Mouse (Mus musculus): ENCODE measurements around the gene Cacnb3. TPM values are rescaled to one million over a fixed set of nuclear protein-coding genes. Genes with fewer than 3 reads are reported as not detected.

The Cacnb3 gene
- polyA plus RNA-seq, 1 experiment from 2014 or later, result 1.5 TPM

DNA sequence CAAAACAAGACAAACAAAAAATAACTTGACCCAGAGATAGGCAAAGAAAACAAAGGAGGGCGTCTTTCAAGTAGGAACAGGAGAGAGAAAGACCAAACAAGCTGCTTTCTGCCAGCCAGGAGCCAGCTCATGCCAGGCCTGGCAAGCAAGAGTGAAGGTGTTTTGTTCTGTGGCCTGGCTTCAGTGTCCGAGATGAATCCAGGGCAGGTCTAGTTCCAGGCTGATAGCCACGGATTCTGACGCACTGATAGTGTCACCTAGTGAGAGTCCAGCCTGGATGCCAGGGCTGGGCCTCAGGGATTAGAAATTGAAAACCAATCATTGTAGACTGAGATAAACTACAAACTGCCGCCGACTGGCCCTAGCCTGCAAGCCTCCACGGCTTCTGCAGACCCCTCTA, 47.3 kb downstream of the Cacnb3 start:
- Histone ChIP-seq H3K27ac (no peak overlapping the region), H3K9me3 (replicated peaks) (no peaks in the 10 kb centered on the region), H3K27me3 (peaks cover 83% of the 10 kb centered on the region), H3K36me3 (no peaks in the 10 kb centered on the region), H3K4me3 (replicated peaks) (no peak overlapping the region), H3K9ac (no peak overlapping the region), H3K4me2 (no peak overlapping the region), H3K4me1 (replicated peaks) (peaks cover 21% of the 10 kb centered on the region)
- ATAC-seq (ENCODE audit: low read depth) (no peak), DNase-seq (no peak)
- 61% methylated on average over 7 of the region's 7 CpGs for WGBS (ENCODE audit: insufficient replicate concordance)

DNA sequence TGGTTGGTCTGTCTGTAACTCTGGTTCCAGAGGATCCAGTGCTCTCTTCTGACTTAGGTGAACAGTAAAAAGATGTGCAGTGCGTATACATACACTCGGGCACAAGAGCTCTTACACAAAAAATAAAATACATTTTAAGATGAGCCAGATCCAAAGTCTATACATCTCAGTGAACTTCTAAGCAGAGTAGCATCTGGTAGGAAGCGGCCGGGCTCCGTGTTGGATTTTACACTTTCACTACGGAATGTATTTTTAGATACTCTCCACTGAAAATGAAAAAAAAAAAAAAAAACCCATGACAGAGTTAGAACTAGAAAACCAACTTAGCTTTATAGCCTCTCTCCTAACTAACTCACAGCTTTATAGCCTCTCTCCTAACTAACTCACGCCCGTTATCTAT, 50.0 kb downstream of the Cacnb3 start:
- WGBS (ENCODE audit: insufficient replicate concordance), result 75% methylated on average over 8 of the region's 8 CpGs
- Histone ChIP-seq H3K4me1 (replicated peaks) (peaks cover 19% of the 10 kb centered on the region), H3K36me3 (no peaks in the 10 kb centered on the region), H3K4me3 (replicated peaks) (no peak overlapping the region), H3K4me2 (no peak overlapping the region), H3K9ac (no peak overlapping the region), H3K27ac (no peak overlapping the region), H3K9me3 (replicated peaks) (no peaks in the 10 kb centered on the region), H3K27me3 (peaks cover 59% of the 10 kb centered on the region)
- no peak for ATAC-seq (ENCODE audit: low read depth)
- no peak for DNase-seq

DNA sequence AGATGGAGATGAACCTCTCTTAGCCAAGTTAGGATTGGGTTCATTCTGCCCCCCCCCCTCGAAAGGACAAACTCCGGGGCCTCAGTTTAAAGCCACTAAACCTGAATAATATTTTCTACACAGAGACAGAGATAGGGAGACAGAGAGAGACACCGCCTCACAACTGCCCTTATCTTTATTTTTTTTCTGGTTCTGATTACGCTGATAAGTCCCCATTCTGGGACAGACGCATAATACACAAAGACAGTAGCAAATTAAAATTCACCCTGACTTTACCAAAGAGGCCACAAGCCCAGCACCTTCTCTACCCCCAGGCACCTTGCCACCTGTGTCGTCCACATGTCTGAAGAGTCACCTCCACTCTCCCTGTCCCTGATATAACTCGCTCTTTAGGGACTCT, 51.0 kb downstream of the Cacnb3 start:
- H3K4me1 ChIP-seq (replicated peaks), result peaks cover 15% of the 10 kb centered on the region
- H3K9ac ChIP-seq, result no peak overlapping the region
- 44% methylated on average over 7 of the region's 7 CpGs for WGBS (ENCODE audit: insufficient replicate concordance)
- H3K27me3 ChIP-seq, result peaks cover 49% of the 10 kb centered on the region
- DNase-seq (no peak), ATAC-seq (ENCODE audit: low read depth) (no peak)
- H3K4me2 ChIP-seq, result no peak overlapping the region
- H3K4me3 ChIP-seq (replicated peaks), result no peak overlapping the region
- no peak overlapping the region for H3K27ac ChIP-seq
- no peaks in the 10 kb centered on the region for H3K36me3 ChIP-seq
- H3K9me3 ChIP-seq (replicated peaks), result no peaks in the 10 kb centered on the region

DNA sequence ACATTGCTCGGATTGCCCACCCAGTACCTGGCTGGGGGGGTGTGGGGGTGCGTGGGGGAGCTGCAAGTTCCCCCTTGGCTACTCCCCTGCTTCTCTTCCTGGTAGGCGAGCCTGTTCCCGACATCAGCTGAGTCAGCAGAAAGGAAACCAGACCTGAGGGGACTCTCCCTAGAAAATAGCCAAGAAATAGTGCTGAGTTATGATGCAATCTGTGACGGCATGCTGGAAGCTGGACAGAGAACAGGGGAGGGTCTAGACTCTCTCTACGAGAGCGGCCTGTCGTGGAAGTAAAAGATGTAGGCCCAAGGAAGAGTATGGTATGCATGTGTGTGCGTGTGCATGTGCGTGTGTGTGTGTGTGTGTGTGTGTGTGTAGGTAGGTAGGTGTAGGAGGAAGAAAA, 52.5 kb downstream of the Cacnb3 start:
- peaks cover 33% of the 10 kb centered on the region for H3K27me3 ChIP-seq
- DNase-seq (no peak), ATAC-seq (ENCODE audit: low read depth) (no peak)
- no peak overlapping the region for H3K9ac ChIP-seq
- no peak overlapping the region for H3K4me3 ChIP-seq (replicated peaks)
- no peak overlapping the region for H3K4me2 ChIP-seq
- H3K9me3 ChIP-seq (replicated peaks), result no peaks in the 10 kb centered on the region
- H3K4me1 ChIP-seq (replicated peaks), result no peaks in the 10 kb centered on the region
- no peak overlapping the region for H3K27ac ChIP-seq
- WGBS (ENCODE audit: insufficient replicate concordance), result 40% methylated on average over 10 of the region's 10 CpGs
- no peaks in the 10 kb centered on the region for H3K36me3 ChIP-seq

DNA sequence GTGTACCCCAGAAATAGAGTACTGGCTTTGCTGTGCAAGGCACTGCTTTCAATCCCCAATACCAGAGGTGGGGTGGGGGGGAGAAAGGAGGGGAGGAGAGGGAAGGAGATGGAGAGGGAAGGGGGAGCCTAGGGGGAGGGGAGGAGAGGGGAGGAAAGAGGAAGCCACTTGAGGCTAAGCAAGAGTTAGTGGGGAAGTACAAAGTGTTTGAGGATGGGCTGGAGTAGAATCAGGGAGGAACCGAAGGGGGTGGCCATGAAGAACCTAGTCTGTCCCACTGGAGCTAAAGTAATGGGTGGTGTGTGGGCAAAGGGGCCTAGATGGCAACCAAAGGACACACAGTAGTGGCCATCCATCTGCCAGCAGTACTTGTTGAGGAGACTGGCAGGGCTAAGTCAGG, 53.1 kb downstream of the Cacnb3 start:
- Histone ChIP-seq H3K4me2 (no peak overlapping the region), H3K9me3 (replicated peaks) (no peaks in the 10 kb centered on the region), H3K27me3 (peaks cover 28% of the 10 kb centered on the region), H3K36me3 (no peaks in the 10 kb centered on the region), H3K9ac (no peak overlapping the region), H3K4me3 (replicated peaks) (no peak overlapping the region), H3K27ac (no peak overlapping the region), H3K4me1 (replicated peaks) (no peaks in the 10 kb centered on the region)
- DNase-seq, result no peak
- no peak for ATAC-seq (ENCODE audit: low read depth)
- WGBS (ENCODE audit: insufficient replicate concordance), result 21% methylated on average over 1 of the region's 1 CpGs

DNA sequence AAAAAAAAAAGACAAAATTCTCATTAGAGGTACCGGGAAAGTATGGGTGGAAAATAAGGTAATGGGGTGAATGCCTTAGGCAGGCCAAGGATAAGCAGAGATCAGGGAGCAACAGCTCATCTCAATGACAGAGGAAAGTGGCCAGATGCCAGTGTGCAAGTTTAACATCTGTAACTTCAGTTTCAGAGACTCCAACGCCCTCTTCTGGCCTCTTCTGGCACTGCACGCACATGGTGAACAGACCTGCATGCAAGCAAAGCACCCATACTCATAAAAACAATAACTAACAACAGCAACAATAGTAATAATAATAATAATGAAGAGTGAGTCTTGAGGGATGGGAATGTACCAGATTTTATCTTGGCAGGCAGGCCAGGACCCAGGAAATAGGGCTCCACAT, 55.3 kb downstream of the Cacnb3 start:
- Histone ChIP-seq H3K27ac (no peak overlapping the region), H3K9ac (no peak overlapping the region), H3K4me2 (no peak overlapping the region), H3K36me3 (no peaks in the 10 kb centered on the region), H3K27me3 (peaks cover 13% of the 10 kb centered on the region; the same call in 1 of the 2 replicates), H3K4me3 (replicated peaks) (no peak overlapping the region), H3K9me3 (replicated peaks) (no peaks in the 10 kb centered on the region), H3K4me1 (replicated peaks) (no peaks in the 10 kb centered on the region)
- no peak for DNase-seq
- ATAC-seq (ENCODE audit: low read depth), result no peak
- 64% methylated on average over 3 of the region's 3 CpGs for WGBS (ENCODE audit: insufficient replicate concordance)

DNA sequence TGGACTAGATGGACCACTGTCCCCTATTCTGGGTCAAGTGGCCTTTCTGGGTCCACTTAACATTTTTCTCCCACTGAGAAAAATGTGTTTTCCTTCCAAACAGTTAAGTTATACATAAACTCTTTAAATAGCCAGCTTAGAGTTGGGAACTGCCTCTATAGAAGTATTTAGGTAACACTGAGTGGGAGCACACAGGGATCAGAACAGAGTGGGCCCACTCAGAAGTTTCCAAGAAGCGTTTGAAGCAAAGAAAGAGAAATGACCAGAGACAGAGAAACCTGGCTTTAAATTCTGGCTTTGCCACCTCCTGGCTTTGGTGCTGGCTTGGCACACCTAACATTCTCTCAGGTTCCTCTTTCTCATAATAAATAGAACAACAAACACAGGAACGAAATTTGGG, 59.0 kb downstream of the Cacnb3 start:
- Histone ChIP-seq H3K4me3 (replicated peaks) (no peak overlapping the region), H3K9me3 (replicated peaks) (no peaks in the 10 kb centered on the region), H3K9ac (no peak overlapping the region), H3K27ac (no peak overlapping the region), H3K27me3 (peaks cover 12% of the 10 kb centered on the region; the same call in 1 of the 2 replicates), H3K4me1 (replicated peaks) (peaks cover 6% of the 10 kb centered on the region), H3K4me2 (no peak overlapping the region), H3K36me3 (no peaks in the 10 kb centered on the region)
- ATAC-seq (ENCODE audit: low read depth) (no peak), DNase-seq (no peak)
- WGBS (ENCODE audit: insufficient replicate concordance), result 57% methylated on average over 2 of the region's 2 CpGs

DNA sequence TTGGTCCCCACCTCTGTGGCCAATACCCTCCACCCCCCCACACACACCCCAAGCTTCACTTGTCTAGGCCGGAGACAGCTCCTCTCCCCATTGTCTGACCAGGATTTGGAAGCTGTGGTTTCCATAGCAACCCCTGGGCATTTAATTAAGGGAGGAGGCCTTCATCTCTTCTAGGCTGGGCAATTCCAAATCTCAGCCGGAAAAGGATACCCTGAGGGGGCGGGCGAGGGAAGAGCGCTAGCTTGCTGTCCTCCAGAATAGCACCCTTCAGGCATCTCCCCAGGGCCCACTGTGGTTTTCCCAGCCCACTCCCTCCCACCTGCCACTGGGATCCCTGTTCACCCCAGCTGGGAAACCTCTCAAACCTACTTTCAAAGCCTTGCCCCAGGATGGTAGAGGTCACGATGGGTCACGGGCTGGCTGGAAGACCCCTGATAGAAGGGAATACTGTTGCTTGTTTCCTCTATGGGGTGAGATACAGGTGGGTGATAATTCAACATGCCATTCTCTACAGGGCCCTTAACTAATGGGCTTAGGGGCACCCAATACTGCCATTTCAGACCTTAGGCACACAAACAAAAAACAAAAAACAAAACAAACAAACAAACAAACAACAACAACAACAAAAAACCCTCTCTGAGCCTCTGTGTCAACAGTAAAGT, 61.0 kb downstream of the Cacnb3 start:
- H3K4me2 ChIP-seq, result no peak overlapping the region
- no peak overlapping the region for H3K27ac ChIP-seq
- H3K9me3 ChIP-seq (replicated peaks), result no peaks in the 10 kb centered on the region
- ATAC-seq (ENCODE audit: low read depth) (no peak), DNase-seq (no peak)
- H3K4me1 ChIP-seq (replicated peaks), result peaks cover 11% of the 10 kb centered on the region
- no peak overlapping the region for H3K4me3 ChIP-seq (replicated peaks)
- H3K27me3 ChIP-seq, result peaks cover 14% of the 10 kb centered on the region; the same call in 1 of the 2 replicates
- H3K36me3 ChIP-seq, result no peaks in the 10 kb centered on the region
- H3K9ac ChIP-seq, result no peak overlapping the region
- WGBS (ENCODE audit: insufficient replicate concordance), result 75% methylated on average over 7 of the region's 7 CpGs

DNA sequence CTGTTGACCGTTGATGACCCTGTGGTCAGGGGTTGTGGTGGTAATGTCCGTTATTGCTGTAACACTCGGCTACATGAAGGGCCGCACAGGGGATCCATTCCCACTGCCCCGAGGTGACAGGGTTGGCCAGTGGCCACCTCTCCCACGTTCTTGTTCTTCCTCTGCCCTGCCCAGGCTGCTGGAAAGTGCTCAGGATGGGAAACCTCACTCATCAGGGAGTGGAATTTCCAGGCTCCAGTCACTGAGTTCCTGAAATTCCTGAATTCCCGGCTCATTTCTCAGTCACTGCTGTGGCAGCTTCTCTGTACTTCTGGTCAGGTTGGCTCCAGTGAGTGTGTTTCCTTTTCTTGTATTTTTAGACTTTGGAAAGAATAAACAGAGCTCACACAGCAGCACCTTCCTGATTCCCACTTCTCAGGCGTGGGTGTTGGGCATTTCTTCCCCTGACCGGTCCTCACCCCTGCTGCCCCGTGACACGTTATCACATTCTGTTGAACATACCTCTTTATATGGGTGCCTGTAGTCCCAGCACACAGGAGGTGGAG, 61.6 kb downstream of the Cacnb3 start:
- H3K27ac ChIP-seq, result no peak overlapping the region
- no peaks in the 10 kb centered on the region for H3K9me3 ChIP-seq (replicated peaks)
- ATAC-seq (ENCODE audit: low read depth), result no peak
- H3K4me1 ChIP-seq (replicated peaks), result peaks cover 11% of the 10 kb centered on the region
- H3K36me3 ChIP-seq, result no peaks in the 10 kb centered on the region
- no peak overlapping the region for H3K9ac ChIP-seq
- H3K4me3 ChIP-seq (replicated peaks), result no peak overlapping the region
- DNase-seq, result no peak
- H3K27me3 ChIP-seq, result peaks cover 14% of the 10 kb centered on the region; the same call in 1 of the 2 replicates
- 39% methylated on average over 11 of the region's 11 CpGs for WGBS (ENCODE audit: insufficient replicate concordance)
- H3K4me2 ChIP-seq, result no peak overlapping the region

Other genes starting within 250 kb of the Cacnb3 start
- not detected in 2 replicates for gene Olfr283, start 249.9 kb upstream of the Cacnb3 start, polyA plus RNA-seq (2015; fragmentation: Nextera tagmentation; extraction: Ambion mirVana)
- gene Olfr282, start 199.6 kb upstream of the Cacnb3 start, polyA plus RNA-seq (2015; fragmentation: Nextera tagmentation; extraction: Ambion mirVana), result not detected in 2 replicates
- gene Olfr281, start 178.3 kb upstream of the Cacnb3 start, polyA plus RNA-seq (2015; fragmentation: Nextera tagmentation; extraction: Ambion mirVana), result not detected in 2 replicates
- not detected in 2 replicates for gene OR5BS1P, start 160.9 kb upstream of the Cacnb3 start, polyA plus RNA-seq (2015; fragmentation: Nextera tagmentation; extraction: Ambion mirVana)
- gene Lalba, start 148.1 kb upstream of the Cacnb3 start, polyA plus RNA-seq (2015; fragmentation: Nextera tagmentation; extraction: Ambion mirVana), result not detected in 2 replicates
- gene Olfr279, start 138.4 kb upstream of the Cacnb3 start, polyA plus RNA-seq (2015; fragmentation: Nextera tagmentation; extraction: Ambion mirVana), result not detected in 2 replicates
- gene Kansl2, start 96.6 kb upstream of the Cacnb3 start, polyA plus RNA-seq (2015; fragmentation: Nextera tagmentation; extraction: Ambion mirVana), result 49.7 and 54.6 TPM in 2 replicates
- gene Ccnt1, start 59.9 kb upstream of the Cacnb3 start, polyA plus RNA-seq (2015; fragmentation: Nextera tagmentation; extraction: Ambion mirVana), result 27.4 and 34.3 TPM in 2 replicates
- gene 4930415O20Rik, start 59.8 kb upstream of the Cacnb3 start, polyA plus RNA-seq (2015; fragmentation: Nextera tagmentation; extraction: Ambion mirVana), result not detected in 2 replicates
- 5.2 and 6.2 TPM in 2 replicates for gene Adcy6, start 20.8 kb upstream of the Cacnb3 start, polyA plus RNA-seq (2015; fragmentation: Nextera tagmentation; extraction: Ambion mirVana)
- gene Ddx23, start 32.1 kb downstream of the Cacnb3 start, polyA plus RNA-seq (2015; fragmentation: Nextera tagmentation; extraction: Ambion mirVana), result 14.7 and 15.5 TPM in 2 replicates
- gene Rnd1, start 46.6 kb downstream of the Cacnb3 start, polyA plus RNA-seq (2015; fragmentation: Nextera tagmentation; extraction: Ambion mirVana), result 0.35 and 0.37 TPM in 2 replicates
- 0.06 TPM in 1 of 2 replicates, not detected in the other for gene Ccdc65, start 77.4 kb downstream of the Cacnb3 start, polyA plus RNA-seq (2015; fragmentation: Nextera tagmentation; extraction: Ambion mirVana)
- gene Fkbp11, start 97.4 kb downstream of the Cacnb3 start, polyA plus RNA-seq (2015; fragmentation: Nextera tagmentation; extraction: Ambion mirVana), result 91.3 and 91.7 TPM in 2 replicates
- gene Arf3, start 132.4 kb downstream of the Cacnb3 start, polyA plus RNA-seq (2015; fragmentation: Nextera tagmentation; extraction: Ambion mirVana), result 11.9 and 13.8 TPM in 2 replicates
- not detected in 2 replicates for gene Wnt10b, start 147.3 kb downstream of the Cacnb3 start, polyA plus RNA-seq (2015; fragmentation: Nextera tagmentation; extraction: Ambion mirVana)
- not detected in 2 replicates for gene Wnt1, start 159.0 kb downstream of the Cacnb3 start, polyA plus RNA-seq (2015; fragmentation: Nextera tagmentation; extraction: Ambion mirVana)
- not detected in 2 replicates for gene Ddn, start 178.7 kb downstream of the Cacnb3 start, polyA plus RNA-seq (2015; fragmentation: Nextera tagmentation; extraction: Ambion mirVana)
- gene Prkag1, start 200.7 kb downstream of the Cacnb3 start, polyA plus RNA-seq (2015; fragmentation: Nextera tagmentation; extraction: Ambion mirVana), result 116 and 117 TPM in 2 replicates
- gene Kmt2d, start 240.4 kb downstream of the Cacnb3 start, polyA plus RNA-seq (2015; fragmentation: Nextera tagmentation; extraction: Ambion mirVana), result 4.0 and 4.2 TPM in 2 replicates

All from liver, embryonic 13.5 days (tissue).